ENCODE assay signal across 8 mouse cellular contexts in genomic region chr4:52438371-52438885, GRCm38 (mm10). TPM values are rescaled to one million over a fixed set of nuclear protein-coding genes. Genes with fewer than 3 reads are reported as not detected.
A peak's percentile ranks its signal among the peaks of the same experiment; 100 is the strongest.
DNase-seq lines count a peak whose midpoint lies in the region; ATAC-seq and TF ChIP-seq lines count a peak whose summit lies in the region.

No protein-coding gene starts in this region.

- no peaks in the 10 kb centered on the region for H3K9me3 ChIP-seq in E14TG2a.4 (ENCODE audit: low read length)
- no peaks in the 10 kb centered on the region for H3K9me3 ChIP-seq in forebrain, embryonic 12.5 days
- no peaks in the 10 kb centered on the region for H3K9me3 ChIP-seq in liver, embryonic 13.5 days (replicated peaks)

- peak; percentile 30 for ATAC-seq in forebrain, embryonic 12.5 days (ENCODE audit: low FRiP score)
- ATAC-seq in liver, embryonic 13.5 days (ENCODE audit: low read depth) = peak; percentile 63

- 0 out of 2 replicates have a peak, but pooled peaks have one; percentile 1 for TF ChIP-seq CTCF in gastrocnemius, adult 2 months (IDR thresholded peaks at IDR 0.05)
- TF ChIP-seq CTCF in E14TG2a.4 (conservative IDR thresholded peaks at IDR 0.05; ENCODE audit: low read length) = no peak

- peaks cover 21% of the 10 kb centered on the region for H3K4me1 ChIP-seq in E14TG2a.4 (replicated peaks; ENCODE audit: low read depth, low read length)
- peaks cover 9% of the 10 kb centered on the region for H3K4me1 ChIP-seq in forebrain, embryonic 12.5 days
- H3K4me1 ChIP-seq in liver, embryonic 13.5 days (replicated peaks) = peaks cover 11% of the 10 kb centered on the region

- intact Hi-C loops in gastrocnemius, adult 2 months (cut with DNase I) = no loop called here

- H3K4me2 ChIP-seq in forebrain, embryonic 12.5 days = peak overlapping the region; percentile 65
- peak overlapping the region; percentile 73 for H3K4me2 ChIP-seq in liver, embryonic 13.5 days

- under 1% methylated on average over 20 of the region's 20 CpGs for WGBS in forebrain, embryonic 12.5 days
- WGBS in liver, embryonic 13.5 days (ENCODE audit: insufficient replicate concordance) = under 1% methylated on average over 20 of the region's 20 CpGs

- H3K36me3 ChIP-seq in E14TG2a.4 (ENCODE audit: insufficient read depth, low read length) = peaks cover 23% of the 10 kb centered on the region
- H3K36me3 ChIP-seq in forebrain, embryonic 12.5 days (replicated peaks) = peaks cover 13% of the 10 kb centered on the region
- peaks cover 22% of the 10 kb centered on the region for H3K36me3 ChIP-seq in liver, embryonic 13.5 days

- H3K27me3 ChIP-seq in E14TG2a.4 (ENCODE audit: insufficient read depth, low read length) = no peaks in the 10 kb centered on the region; the same call in 1 of the 2 replicates
- no peaks in the 10 kb centered on the region for H3K27me3 ChIP-seq in forebrain, embryonic 12.5 days
- no peaks in the 10 kb centered on the region for H3K27me3 ChIP-seq in liver, embryonic 13.5 days

- peak overlapping the region; percentile 42 for H3K9ac ChIP-seq in forebrain, embryonic 12.5 days
- H3K9ac ChIP-seq in liver, embryonic 13.5 days = peak overlapping the region; percentile 88

- peak overlapping the region; percentile 77 for H3K4me3 ChIP-seq in gastrocnemius, adult 2 months
- peak overlapping the region; percentile 99 for H3K4me3 ChIP-seq in E14TG2a.4 (replicated peaks; ENCODE audit: low read length)
- H3K4me3 ChIP-seq in forebrain, embryonic 12.5 days (replicated peaks) = peak overlapping the region; percentile 72
- H3K4me3 ChIP-seq in liver, embryonic 13.5 days (replicated peaks) = peak overlapping the region; percentile 86

- peak overlapping the region; percentile 91 for H3K27ac ChIP-seq in gastrocnemius, adult 2 months
- peak overlapping the region; percentile 62; the same call in 1 of the 2 replicates for H3K27ac ChIP-seq in forebrain, embryonic 12.5 days
- peak overlapping the region; percentile 78 for H3K27ac ChIP-seq in liver, embryonic 13.5 days

- no peak for DNase-seq in gastrocnemius, adult 2 months
- DNase-seq in gastrocnemius, adult 8-10 months (ENCODE audit: low spot score in 2 of 2) = no peak
- no peak for DNase-seq in liver, embryonic 13.5 days
- no peak for DNase-seq in adrenal gland, adult 2 months
- no peak for DNase-seq in cerebellum, postnatal 10 days
- no peak for DNase-seq in retina, postnatal 1 day

RNA-seq across cellular contexts. Expression of gene Smc2, which starts 0.6 kb away (rescaled TPM):
- total RNA-seq in gastrocnemius, adult 2 months (2021) = 1 to 10 TPM in 1 of 2 experiments, under 1 TPM in 1; 0.56 to 1.9 TPM
- total RNA-seq in gastrocnemius, adult 8-10 months (2022) = under 1 TPM; 0.36 to 0.77 (median 0.53) TPM
- polyA plus RNA-seq in forebrain, embryonic 12.5 days (2016; fragmentation: Nextera tagmentation; extraction: Ambion mirVana) = 232 and 258 TPM in 2 replicates
- polyA plus RNA-seq in liver, embryonic 13.5 days (2015; fragmentation: Nextera tagmentation; extraction: Ambion mirVana) = 221 and 285 TPM in 2 replicates
- 1 to 10 TPM; 6.1 to 7.9 TPM for total RNA-seq in adrenal gland, adult 2 months (2021)
- 0.78 and 1.1 TPM in 2 replicates for polyA plus RNA-seq in adrenal gland, adult 2 months (2012; rRNA removed)

RNA-seq across cellular contexts. Expression of gene Vma21-ps, which starts 58.6 kb away (rescaled TPM):
- not detected for total RNA-seq in gastrocnemius, adult 2 months (2021)
- total RNA-seq in gastrocnemius, adult 8-10 months (2022) = not detected
- polyA plus RNA-seq in forebrain, embryonic 12.5 days (2016; fragmentation: Nextera tagmentation; extraction: Ambion mirVana) = not detected in 2 replicates
- 1.6 and 2.8 TPM in 2 replicates for polyA plus RNA-seq in liver, embryonic 13.5 days (2015; fragmentation: Nextera tagmentation; extraction: Ambion mirVana)
- not detected for total RNA-seq in adrenal gland, adult 2 months (2021)
- not detected in 2 replicates for polyA plus RNA-seq in adrenal gland, adult 2 months (2012; rRNA removed)
